Mouse (Mus musculus) Patski (cell line): Measurements from ENCODE around the gene Pdlim5. TPM values are rescaled to one million over a fixed set of nuclear protein-coding genes. Genes with fewer than 3 reads are reported as not detected.

Experiments
- ATAC-seq: fragments of 100-300 bp; one replicate; pipeline ENCODE4 v1.8.0; 2021
- CTCF ChIA-PET: fragments of 350-600 bp; sonication (Branson Sonifier 250); formaldehyde crosslinking; loops from one replicate; lab custom pipeline; 2022; ENCODE audit warnings: inconsistent platforms; lab: Charles Lee
- POLR2A ChIA-PET: fragments of 350-600 bp; sonication (Branson Sonifier 250); formaldehyde crosslinking; loops from one replicate; lab custom pipeline; 2022; ENCODE audit warnings: antibody characterized with exemption, inconsistent platforms; lab: Charles Lee
- DNase-seq: peaks from one replicate; pipeline ENCODE4 v3.0.0-alpha.2; 2011; ENCODE audit warnings: low read depth, low spot score
- H3K27me3 ChIP-seq: fragments of 371-371 bp; one replicate; pipeline ENCODE4 v1.5.1; 2021
- CTCF ChIP-seq: fragments of 100-300 bp; IDR thresholded peaks from one replicate; pipeline ENCODE4 v1.5.1; 2021
- in situ Hi-C: fragments of 300-500 bp; cut with MboI; formaldehyde crosslinking; loops from 3 replicates; pipeline ENCODE4 v1.11.1; 2018; ENCODE audit warnings: low pct_unique_long_range_greater_than_20kb, mixed read lengths
- polyA plus RNA-seq: library from polyadenylated mRNA; unstranded; gene quantifications from one replicate; pipeline ENCODE4 v1.2.3, GENCODE M21; 2021

Pdlim5 gene
- polyA plus RNA-seq, 1 experiment from 2014 or later, result 145 TPM

DNA sequence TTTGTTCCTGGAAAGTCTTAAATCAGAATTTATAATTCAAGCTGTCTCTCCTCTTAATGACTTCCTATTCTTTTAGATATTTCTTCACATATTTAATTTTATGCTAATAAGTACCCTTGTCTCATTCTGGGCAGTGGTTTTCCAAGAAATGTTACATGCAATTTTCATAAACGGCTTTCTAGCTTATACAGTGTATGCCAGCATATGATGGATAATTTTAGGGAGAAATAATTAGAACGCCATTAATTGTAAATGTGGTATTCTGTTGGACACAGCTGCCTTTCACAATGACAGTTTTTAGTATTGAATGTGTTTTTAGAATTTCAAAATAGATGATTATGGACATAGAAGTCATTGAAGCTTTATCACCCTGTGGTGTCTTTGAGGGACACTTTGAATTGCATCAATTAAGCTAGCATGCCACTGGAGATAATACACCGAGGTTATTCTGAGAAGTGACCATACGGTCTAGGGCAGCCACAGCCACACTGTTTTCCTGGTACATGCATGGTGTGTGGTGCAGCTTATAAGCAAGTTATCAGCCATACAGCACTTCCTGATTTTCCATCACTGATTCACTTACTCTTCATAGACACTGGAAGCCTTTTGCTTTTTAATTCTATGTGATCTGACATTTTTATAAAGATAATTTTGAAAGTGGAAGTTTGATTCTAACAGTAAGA is 63.5 kb downstream of the Pdlim5 start:
- CTCF ChIA-PET, result interaction anchor here (0.9 to 9.1 kb wide), 9 partner anchors 13 to 111 kb away, joined by 3 to 115 read pairs (median 4); no protein-coding TSS in a partner anchor
- POLR2A ChIA-PET, result interaction anchor here (1.0 to 2.9 kb wide), 3 partner anchors 14 to 92 kb away, joined by 3 to 10 read pairs (median 3); no protein-coding TSS in a partner anchor
- ATAC-seq (no peak), DNase-seq (no peak)
- in situ Hi-C loops, result no loop called here
- TF ChIP-seq CTCF, result no peak
- no peaks in the 10 kb centered on the region for H3K27me3 ChIP-seq

DNA sequence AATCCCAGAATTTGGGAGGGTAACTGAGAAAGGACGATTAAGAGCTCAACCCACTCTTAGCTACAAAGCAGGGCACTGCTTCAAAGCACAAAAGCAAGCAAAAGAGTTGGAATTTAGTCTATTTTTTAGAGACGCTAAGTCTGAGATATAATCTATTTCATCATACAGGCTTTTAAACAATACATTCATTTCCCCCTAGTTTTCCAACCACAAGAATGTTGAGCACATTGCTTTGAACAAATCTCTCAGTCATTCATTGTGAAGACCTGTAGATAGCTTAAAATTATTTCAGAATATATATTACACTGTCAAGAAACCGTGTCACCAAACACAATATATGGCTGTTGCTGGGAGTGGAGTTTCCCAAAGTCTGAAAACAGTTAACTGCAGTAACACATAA is 65.1 kb downstream of the Pdlim5 start:
- DNase-seq (no peak), ATAC-seq (peak; percentile 27)
- ChIA-PET POLR2A (interaction anchor here (2.9 kb wide), 1 partner anchor 20 kb away, joined by 10 read pairs; no protein-coding TSS in a partner anchor), CTCF (interaction anchor here (0.9 to 9.1 kb wide), 11 partner anchors 9 to 112 kb away, joined by 3 to 115 read pairs (median 4); no protein-coding TSS in a partner anchor)
- TF ChIP-seq CTCF, result no peak
- in situ Hi-C loops, result no loop called here
- no peaks in the 10 kb centered on the region for H3K27me3 ChIP-seq

DNA sequence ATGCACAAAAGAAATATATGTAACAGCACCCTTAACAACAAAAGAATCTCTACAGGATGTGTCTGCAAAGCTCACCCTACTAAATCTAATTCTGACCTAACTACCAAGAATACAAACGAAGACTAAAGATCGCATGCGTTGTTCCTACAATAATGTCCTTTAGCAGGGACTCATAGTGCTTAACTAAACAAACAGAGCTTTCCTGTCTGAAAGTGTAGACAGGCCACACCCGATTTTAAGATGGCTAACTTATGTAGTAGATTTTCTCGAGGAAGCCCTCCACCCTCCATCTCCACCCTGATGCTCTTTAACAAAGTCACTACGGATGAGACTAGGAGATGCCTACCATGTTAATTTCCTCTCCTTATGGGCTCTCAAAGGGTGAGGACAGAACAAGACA is 71.9 kb downstream of the Pdlim5 start:
- DNase-seq, result no peak
- TF ChIP-seq CTCF, result no peak
- no peak for ATAC-seq
- in situ Hi-C loops, result no loop called here
- no peaks in the 10 kb centered on the region for H3K27me3 ChIP-seq
- CTCF ChIA-PET, result interaction anchor here (1.0 to 14.4 kb wide), 5 partner anchors 8 to 103 kb away, joined by 3 to 115 read pairs (median 6); no protein-coding TSS in a partner anchor
- POLR2A ChIA-PET, result no interaction called here

DNA sequence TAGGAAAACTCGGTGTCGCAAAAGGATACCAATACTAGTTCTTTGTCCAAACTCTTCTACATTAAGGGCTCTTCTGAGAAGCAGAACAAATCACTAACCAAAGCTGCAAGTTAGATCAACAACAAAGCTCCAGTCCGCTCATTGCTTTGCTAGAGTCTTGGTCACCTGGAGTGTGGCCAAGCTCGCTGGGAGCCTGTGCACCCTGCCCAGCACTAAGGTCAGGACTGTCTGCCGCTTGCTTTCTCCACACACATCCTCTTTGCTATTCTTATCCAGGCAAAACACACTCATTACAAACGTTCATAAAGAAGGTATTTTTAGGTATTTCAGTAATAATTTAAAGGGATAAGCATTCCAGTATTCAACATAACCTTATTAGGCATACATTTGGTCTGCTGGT is 73.6 kb downstream of the Pdlim5 start:
- peak; percentile 64 for ATAC-seq
- POLR2A ChIA-PET, result interaction anchor here (1.5 to 1.6 kb wide), 2 partner anchors 41 to 73 kb away, joined by 3 read pairs; partner anchors contain the start of gene Pdlim5
- CTCF ChIA-PET, result interaction anchor here (0.9 to 14.4 kb wide), 10 partner anchors 9 to 102 kb away, joined by 3 to 115 read pairs (median 6); no protein-coding TSS in a partner anchor
- H3K27me3 ChIP-seq, result no peaks in the 10 kb centered on the region
- DNase-seq, result no peak
- in situ Hi-C loops, result no loop called here
- TF ChIP-seq CTCF, result no peak

DNA sequence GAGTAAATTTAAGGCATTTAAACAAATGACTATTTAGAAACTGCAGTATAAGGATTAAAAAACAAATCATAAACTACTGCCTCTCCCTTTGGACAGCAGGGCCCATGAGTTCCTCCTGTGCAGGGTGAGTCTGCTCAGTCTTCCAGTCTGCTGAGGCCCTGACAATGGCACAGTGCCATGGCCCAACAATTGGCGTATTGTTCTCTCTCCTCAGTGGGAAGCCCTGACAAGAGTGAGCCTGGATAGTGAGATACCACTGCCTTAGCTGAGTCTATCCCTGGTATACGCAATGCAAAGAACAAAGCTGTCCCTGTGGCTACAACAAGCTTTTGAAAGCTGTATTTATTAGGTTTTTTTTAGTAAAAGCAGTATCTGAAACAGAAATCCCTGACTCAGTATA is 77.3 kb downstream of the Pdlim5 start:
- no peak for TF ChIP-seq CTCF
- no peaks in the 10 kb centered on the region for H3K27me3 ChIP-seq
- ChIA-PET POLR2A (interaction anchor here (1.4 kb wide), 1 partner anchor 11 kb away, joined by 4 read pairs; no protein-coding TSS in a partner anchor), CTCF (interaction anchor here (0.7 to 14.4 kb wide), 8 partner anchors 8 to 158 kb away, joined by 3 to 115 read pairs (median 3); no protein-coding TSS in a partner anchor)
- DNase-seq, result peak; percentile 95
- in situ Hi-C loops, result no loop called here
- ATAC-seq, result peak; percentile 93

DNA sequence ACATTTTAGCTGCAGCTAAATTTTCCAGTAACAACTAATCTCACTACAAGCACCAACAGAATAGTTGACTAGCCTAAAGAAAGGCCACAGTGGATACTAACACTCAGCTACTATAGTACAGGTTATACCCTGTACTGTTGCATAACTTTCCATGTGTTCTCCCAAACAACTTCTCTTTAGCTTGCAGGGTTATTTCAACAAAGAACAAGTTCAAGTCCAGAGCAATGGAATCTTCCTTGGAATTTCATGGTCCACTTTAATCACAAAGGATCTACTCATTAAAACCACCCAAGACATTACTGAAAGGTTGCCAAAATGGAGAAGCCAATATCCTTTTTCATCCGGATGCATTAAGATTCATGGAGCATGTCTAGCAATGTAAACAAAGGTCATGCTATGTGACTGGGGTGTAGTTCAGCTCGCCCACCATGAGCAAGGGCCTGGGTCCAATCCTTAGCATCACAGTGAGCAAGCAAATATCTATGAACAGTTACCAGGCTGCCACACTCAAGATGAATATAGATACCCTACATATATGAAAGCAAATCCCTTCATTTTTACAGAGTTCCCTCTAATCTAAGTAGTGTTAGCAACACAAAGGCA is 79.3 kb downstream of the Pdlim5 start:
- no peak for ATAC-seq
- no peaks in the 10 kb centered on the region for H3K27me3 ChIP-seq
- no peak for DNase-seq
- in situ Hi-C loops, result no loop called here
- TF ChIP-seq CTCF, result no peak
- CTCF ChIA-PET, result interaction anchor here (1.0 to 14.4 kb wide), 8 partner anchors 10 to 127 kb away, joined by 3 to 115 read pairs (median 4); no protein-coding TSS in a partner anchor
- POLR2A ChIA-PET, result interaction anchor here (1.3 kb wide), 1 partner anchor 30 kb away, joined by 5 read pairs; no protein-coding TSS in a partner anchor

DNA sequence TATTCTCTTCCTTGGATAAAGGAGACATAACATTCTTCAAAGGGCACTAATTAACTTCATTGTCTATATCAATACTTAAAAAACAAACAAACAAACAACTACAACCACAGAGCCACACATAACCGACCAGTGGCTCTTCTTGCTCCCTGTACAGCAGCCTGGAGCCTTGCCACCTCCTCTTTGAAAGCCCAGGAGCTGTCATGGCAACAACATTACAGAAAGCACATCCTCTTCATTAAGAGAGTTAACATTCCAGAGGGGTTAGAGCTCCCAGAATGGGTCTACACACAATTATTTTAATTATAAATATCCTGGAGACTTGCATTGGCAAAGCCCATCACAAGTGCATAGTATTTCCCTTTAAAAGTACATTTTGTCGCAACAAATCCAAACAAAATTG is 84.4 kb downstream of the Pdlim5 start:
- no peaks in the 10 kb centered on the region for H3K27me3 ChIP-seq
- CTCF ChIA-PET, result interaction anchor here (1.1 to 14.4 kb wide), 14 partner anchors 9 to 132 kb away, joined by 3 to 115 read pairs (median 6); no protein-coding TSS in a partner anchor
- DNase-seq, result no peak
- POLR2A ChIA-PET, result interaction anchor here (0.6 to 2.4 kb wide), 7 partner anchors 12 to 130 kb away, joined by 3 to 10 read pairs (median 5); no protein-coding TSS in a partner anchor
- ATAC-seq, result peak; percentile 55
- in situ Hi-C loops, result no loop called here
- no peak for TF ChIP-seq CTCF

DNA sequence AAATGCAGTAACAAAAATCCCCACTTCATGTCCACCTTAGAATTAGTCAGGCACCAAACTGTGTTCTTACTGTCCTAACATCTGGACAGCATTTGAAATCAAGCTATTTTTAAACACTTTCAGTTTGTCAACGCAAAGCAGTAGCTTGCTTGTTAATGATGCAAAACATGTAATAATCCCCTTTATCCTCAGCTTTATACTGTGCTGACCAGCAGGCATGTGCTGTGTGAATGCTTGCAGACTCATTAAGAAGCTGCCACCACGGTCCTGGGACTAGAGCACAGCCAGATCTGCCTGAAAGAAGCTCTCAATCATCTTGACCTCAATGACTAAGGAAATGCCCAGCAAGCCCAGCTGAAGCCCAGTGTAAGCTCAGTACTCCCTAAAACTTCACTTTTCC is 85.0 kb downstream of the Pdlim5 start:
- in situ Hi-C loops, result no loop called here
- ChIA-PET CTCF (interaction anchor here (0.8 to 14.4 kb wide), 16 partner anchors 8 to 132 kb away, joined by 3 to 115 read pairs (median 6); no protein-coding TSS in a partner anchor), POLR2A (interaction anchor here (0.9 to 2.4 kb wide), 8 partner anchors 9 to 130 kb away, joined by 3 to 10 read pairs (median 4); no protein-coding TSS in a partner anchor)
- no peak for TF ChIP-seq CTCF
- H3K27me3 ChIP-seq, result no peaks in the 10 kb centered on the region
- DNase-seq (peak; percentile 89), ATAC-seq (peak; percentile 98)

DNA sequence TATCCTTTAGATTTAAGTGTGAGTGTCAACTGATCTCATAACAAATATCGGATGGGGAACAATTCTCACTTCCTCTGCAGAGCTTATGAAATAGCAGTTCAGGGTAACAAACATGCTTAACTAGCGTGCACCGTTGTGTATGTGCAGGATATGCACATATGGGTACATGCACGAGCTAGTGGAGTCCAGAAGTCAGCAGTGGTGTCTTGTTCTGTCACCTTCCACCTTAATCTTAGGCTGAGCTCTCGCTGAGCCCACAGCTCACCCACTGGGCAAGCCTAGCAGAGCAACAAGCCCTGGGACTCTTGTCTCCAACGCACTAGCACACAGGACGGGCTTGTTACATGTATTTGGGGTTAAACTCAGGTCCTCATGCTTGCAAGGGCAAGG is 100.2 kb downstream of the Pdlim5 start:
- in situ Hi-C loops, result no loop called here
- H3K27me3 ChIP-seq, result no peaks in the 10 kb centered on the region
- ChIA-PET POLR2A (interaction anchor here (0.6 kb wide), 1 partner anchor 8 kb away, joined by 3 read pairs; no protein-coding TSS in a partner anchor), CTCF (interaction anchor here (0.6 to 3.4 kb wide), 20 partner anchors 8 to 180 kb away, joined by 3 to 38 read pairs (median 5); no protein-coding TSS in a partner anchor)
- ATAC-seq, result peak; percentile 15
- DNase-seq, result no peak
- no peak for TF ChIP-seq CTCF
